Mouse (Mus musculus): ENCODE data around the gene Nt5c.
"Not testable (repeated sequence)": the region's sequence is repeated elsewhere in the genome, so short reads cannot be mapped to it uniquely, and the experiment has no call there.

The Nt5c gene

GRCm38 (mm10) chr11:115509773-115510506, 18.3 kb upstream of the Nt5c start:
- DNase-seq: peak; percentile 60

GRCm38 (mm10) chr11:115508061-115508460, 16.4 kb upstream of the Nt5c start:
- DNase-seq: no peak

- DNase-seq: no peak
Measured at GRCm38 (mm10) chr11:115506586-115506985, 14.9 kb upstream of the Nt5c start.

- DNase-seq: no peak
Measured at GRCm38 (mm10) chr11:115502636-115503035, 11.0 kb upstream of the Nt5c start.

- DNase-seq: not testable (repeated sequence)
Measured at GRCm38 (mm10) chr11:115496559-115496958, 4.9 kb upstream of the Nt5c start.

- no peak for DNase-seq
Measured at GRCm38 (mm10) chr11:115492387-115492786, 725 bp upstream of the Nt5c start.

- DNase-seq: peak; percentile 50
Measured at GRCm38 (mm10) chr11:115490441-115491355, 964 bp downstream of the Nt5c start.

- no peak for DNase-seq
Measured at GRCm38 (mm10) chr11:115488551-115489104, 3.0 kb downstream of the Nt5c start.

- DNase-seq: no peak
Measured at GRCm38 (mm10) chr11:115485155-115485554, 6.5 kb downstream of the Nt5c start.

- DNase-seq: peak; percentile 83
Measured at GRCm38 (mm10) chr11:115483726-115484125, 7.9 kb downstream of the Nt5c start.

- DNase-seq: no peak
Measured at GRCm38 (mm10) chr11:115483278-115483677, 8.4 kb downstream of the Nt5c start.

GRCm38 (mm10) chr11:115481553-115482259, 10.0 kb downstream of the Nt5c start:
- DNase-seq: no peak

- no peak for DNase-seq
Measured at GRCm38 (mm10) chr11:115478296-115478938, 13.2 kb downstream of the Nt5c start.

GRCm38 (mm10) chr11:115477388-115477787, 14.3 kb downstream of the Nt5c start:
- not testable (repeated sequence) for DNase-seq

GRCm38 (mm10) chr11:115476630-115477029, 15.0 kb downstream of the Nt5c start:
- DNase-seq: not testable (repeated sequence)

GRCm38 (mm10) chr11:115475758-115476237, 15.9 kb downstream of the Nt5c start:
- no peak for DNase-seq

GRCm38 (mm10) chr11:115475025-115475757, 16.5 kb downstream of the Nt5c start, which contains the start of gene Armc7:
TSS of gene Armc7 (plus strand) at chr11:115475667.
- peak; percentile 97 for DNase-seq

GRCm38 (mm10) chr11:115473626-115474275, 17.9 kb downstream of the Nt5c start:
- peak; percentile 95 for DNase-seq

GRCm38 (mm10) chr11:115472183-115472582, 19.5 kb downstream of the Nt5c start:
- no peak for DNase-seq

- peak; percentile 52 for DNase-seq
Measured at GRCm38 (mm10) chr11:115467217-115467618, 24.4 kb downstream of the Nt5c start.

GRCm38 (mm10) chr11:115464851-115465250, 26.8 kb downstream of the Nt5c start:
- DNase-seq: no peak
